Mouse (Mus musculus): ENCODE results near the gene Eml5. TPM values are rescaled to one million over a fixed set of nuclear protein-coding genes. Genes with fewer than 3 reads are reported as not detected.

Eml5 gene
- polyA plus RNA-seq, 1 experiment from 2014 or later: 4.4 TPM

DNA sequence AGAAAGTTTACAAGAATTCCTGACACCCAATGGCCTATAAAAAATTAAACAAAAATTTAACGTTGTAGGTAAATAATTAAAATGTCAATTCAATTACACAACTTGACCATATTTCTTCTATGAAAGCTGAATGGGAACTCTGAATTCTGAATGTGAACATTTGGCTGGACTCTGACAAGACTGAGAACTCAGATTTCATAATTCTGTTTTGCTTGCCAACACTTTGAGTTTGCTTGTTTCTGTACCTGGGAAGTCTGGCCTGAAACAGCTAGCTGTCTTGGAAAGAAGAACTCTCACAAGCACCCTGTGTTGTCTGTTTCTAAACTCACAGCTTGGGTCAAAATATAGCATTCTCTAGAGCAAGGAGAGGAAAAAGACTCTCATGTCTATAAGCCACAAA is 67.4 kb downstream of the Eml5 start:
- 76% methylated on average over 1 of the region's 1 CpGs for WGBS
- no peak overlapping the region for H3K27ac ChIP-seq (replicated peaks)

DNA sequence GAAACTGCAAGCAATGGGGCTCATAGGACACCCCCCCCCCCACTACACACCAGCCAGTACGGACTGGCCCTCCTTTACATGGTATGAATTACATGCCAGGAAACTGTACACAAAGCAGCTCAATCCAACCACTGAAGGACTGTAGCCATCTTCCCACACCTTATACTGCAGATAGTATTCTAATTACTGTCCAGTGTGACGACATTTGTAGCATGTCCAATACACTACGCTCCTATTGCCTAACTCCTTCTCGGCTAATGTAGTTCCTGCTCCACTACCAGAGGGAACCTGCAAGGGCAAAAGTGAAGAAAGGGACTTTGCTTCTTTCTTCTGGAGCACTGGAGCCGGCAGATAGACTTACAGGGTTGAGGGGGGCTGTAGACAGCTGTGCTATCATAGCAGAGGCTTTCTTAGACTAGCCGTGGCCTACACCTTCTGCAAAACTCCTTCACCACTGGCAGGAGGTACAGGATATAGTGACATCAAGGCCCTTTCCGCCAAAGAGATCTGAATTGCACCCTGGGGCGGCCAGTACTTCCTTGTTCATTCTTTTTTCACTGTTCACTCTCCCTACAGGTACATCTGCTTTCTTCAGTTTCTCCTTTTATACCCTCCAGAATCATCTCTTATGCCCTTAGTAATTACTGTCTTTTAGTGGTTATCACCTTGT is 68.2 kb downstream of the Eml5 start:
- Histone ChIP-seq H3K9ac (no peak overlapping the region), H3K4me1 (peaks cover 18% of the 10 kb centered on the region), H3K9me3 (no peaks in the 10 kb centered on the region), H3K4me2 (no peak overlapping the region), H3K36me3 (peaks cover 6% of the 10 kb centered on the region; the same call in 1 of the 2 replicates), H3K4me3 (no peak overlapping the region), H3K27ac (replicated peaks) (no peak overlapping the region), H3K27me3 (replicated peaks) (no peaks in the 10 kb centered on the region)
- 75% methylated on average over 8 of the region's 8 CpGs for WGBS
- ATAC-seq (ENCODE audit: extremely low read depth, insufficient number of reproducible peaks, low FRiP score, low TSS enrichment): no peak

More for the DNA sequence above, 67.4 kb downstream of the Eml5 start:
- ATAC-seq (ENCODE audit: extremely low read depth, insufficient number of reproducible peaks, low FRiP score, low TSS enrichment): no peak
- H3K27me3 ChIP-seq (replicated peaks): no peaks in the 10 kb centered on the region
- H3K9me3 ChIP-seq: no peaks in the 10 kb centered on the region
- H3K4me1 ChIP-seq: peaks cover 18% of the 10 kb centered on the region
- no peak overlapping the region for H3K4me2 ChIP-seq
- H3K4me3 ChIP-seq: no peak overlapping the region
- H3K9ac ChIP-seq: no peak overlapping the region
- H3K36me3 ChIP-seq: peaks cover 3% of the 10 kb centered on the region; the same call in 1 of the 2 replicates

DNA sequence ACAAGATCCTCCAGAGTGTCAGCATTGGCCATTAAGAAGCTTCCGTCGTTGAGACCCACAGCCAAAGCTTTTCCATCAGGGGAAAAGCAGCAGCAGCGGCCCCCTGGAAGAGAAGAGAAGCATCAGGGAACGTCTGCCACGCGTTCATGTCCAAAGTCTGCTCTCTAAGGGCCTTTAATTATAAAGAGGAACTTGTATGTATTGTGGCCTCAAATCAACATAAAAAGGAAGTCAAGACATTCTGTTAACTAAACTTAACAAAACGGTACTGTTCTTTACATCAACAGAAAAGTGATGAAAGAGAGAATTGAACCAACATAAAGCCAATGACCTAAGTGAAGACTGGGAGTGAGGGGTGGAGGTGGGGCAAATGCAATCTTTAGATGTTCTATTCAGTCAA is 70.2 kb downstream of the Eml5 start:
- H3K27me3 ChIP-seq (replicated peaks): no peaks in the 10 kb centered on the region
- no peak overlapping the region for H3K4me2 ChIP-seq
- H3K36me3 ChIP-seq: peaks cover 6% of the 10 kb centered on the region; the same call in 1 of the 2 replicates
- WGBS: 77% methylated on average over 7 of the region's 7 CpGs
- no peak for ATAC-seq (ENCODE audit: extremely low read depth, insufficient number of reproducible peaks, low FRiP score, low TSS enrichment)
- no peaks in the 10 kb centered on the region for H3K9me3 ChIP-seq
- H3K27ac ChIP-seq (replicated peaks): no peak overlapping the region
- H3K4me3 ChIP-seq: no peak overlapping the region
- H3K4me1 ChIP-seq: peaks cover 18% of the 10 kb centered on the region
- no peak overlapping the region for H3K9ac ChIP-seq

DNA sequence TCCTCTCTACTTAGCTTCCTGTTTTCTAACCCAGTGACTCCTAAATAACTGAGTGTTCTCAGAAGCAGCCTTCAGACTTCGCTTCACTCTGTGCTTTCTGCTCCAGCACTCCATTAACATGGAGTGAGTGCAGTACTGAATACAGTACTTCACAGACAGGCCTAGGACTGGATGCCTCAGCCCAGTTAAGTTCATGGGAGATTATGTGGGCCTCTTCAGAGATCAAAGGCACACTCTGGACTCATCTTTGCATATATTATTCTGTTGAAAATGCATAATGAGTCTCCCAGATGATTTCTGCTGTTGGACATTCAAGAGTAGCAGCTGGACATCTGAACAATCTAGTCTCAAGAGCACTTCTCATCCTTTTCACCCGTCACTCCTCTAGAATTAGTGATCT is 80.5 kb downstream of the Eml5 start:
- no peak for ATAC-seq (ENCODE audit: extremely low read depth, insufficient number of reproducible peaks, low FRiP score, low TSS enrichment)
- Histone ChIP-seq H3K4me1 (no peaks in the 10 kb centered on the region), H3K4me2 (no peak overlapping the region), H3K36me3 (peaks cover 19% of the 10 kb centered on the region), H3K4me3 (no peak overlapping the region), H3K9me3 (no peaks in the 10 kb centered on the region), H3K27ac (replicated peaks) (no peak overlapping the region), H3K27me3 (replicated peaks) (no peaks in the 10 kb centered on the region), H3K9ac (no peak overlapping the region)
- WGBS: 75% methylated on average over 2 of the region's 2 CpGs

DNA sequence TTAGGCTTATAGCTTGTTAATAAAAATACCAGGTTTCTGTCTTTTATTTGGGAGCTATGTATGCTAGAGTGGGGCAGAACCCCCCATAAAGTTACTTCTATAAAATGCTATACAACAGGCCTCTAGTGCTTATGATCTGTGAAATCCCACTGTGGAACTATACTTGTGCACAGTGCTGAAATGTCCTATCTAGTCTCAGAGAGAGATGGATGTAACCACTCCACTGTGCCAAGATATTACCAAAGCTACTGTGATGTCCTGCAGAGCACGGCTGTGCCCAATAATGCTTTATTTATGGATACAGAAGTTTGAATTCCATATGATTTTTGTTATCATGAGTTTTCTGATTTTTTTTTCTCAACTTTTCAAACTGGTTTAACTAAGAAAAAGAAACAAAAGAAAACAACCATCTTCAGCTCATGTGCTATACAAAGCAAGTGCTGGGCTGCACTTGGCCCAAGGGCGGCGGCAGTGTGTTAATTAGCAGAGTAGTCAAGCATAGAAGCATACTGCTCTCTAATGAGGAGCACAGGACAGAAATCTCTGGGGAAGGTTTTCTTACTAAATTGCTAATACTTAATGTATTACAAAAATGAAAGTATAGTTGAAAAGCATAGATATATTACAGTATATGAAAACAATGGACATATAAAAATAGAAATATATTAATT is 97.1 kb downstream of the Eml5 start:
- no peak overlapping the region for H3K4me3 ChIP-seq
- H3K4me2 ChIP-seq: no peak overlapping the region
- H3K9ac ChIP-seq: no peak overlapping the region
- peaks cover 7% of the 10 kb centered on the region; the same call in 1 of the 2 replicates for H3K4me1 ChIP-seq
- H3K27ac ChIP-seq (replicated peaks): no peak overlapping the region
- H3K27me3 ChIP-seq (replicated peaks): no peaks in the 10 kb centered on the region
- ATAC-seq (ENCODE audit: extremely low read depth, insufficient number of reproducible peaks, low FRiP score, low TSS enrichment): no peak
- H3K36me3 ChIP-seq: peaks cover 34% of the 10 kb centered on the region
- no peaks in the 10 kb centered on the region for H3K9me3 ChIP-seq
- WGBS: 78% methylated on average over 3 of the region's 3 CpGs

DNA sequence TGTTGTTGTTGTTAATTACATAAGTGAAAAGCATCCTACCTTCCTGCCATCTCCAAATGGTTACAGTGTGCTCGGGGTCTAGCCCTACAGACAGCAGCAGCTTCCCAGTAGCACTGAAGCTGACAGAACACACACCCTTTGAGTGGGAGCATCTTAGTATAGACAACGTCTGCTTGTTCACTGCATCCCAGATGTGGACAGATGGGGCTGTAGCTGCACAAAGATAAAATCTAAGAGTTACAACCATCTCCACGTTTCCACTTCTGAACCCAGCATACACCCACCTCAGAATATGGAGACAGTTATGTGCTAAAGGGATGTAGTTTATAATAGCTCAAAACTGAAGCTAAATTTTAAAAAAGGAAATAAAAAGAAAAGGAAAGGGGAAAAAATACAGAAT is 99.0 kb downstream of the Eml5 start:
- H3K36me3 ChIP-seq: peaks cover 44% of the 10 kb centered on the region
- no peaks in the 10 kb centered on the region for H3K27me3 ChIP-seq (replicated peaks)
- no peak overlapping the region for H3K4me2 ChIP-seq
- peaks cover 7% of the 10 kb centered on the region; the same call in 1 of the 2 replicates for H3K4me1 ChIP-seq
- 61% methylated on average over 3 of the region's 3 CpGs for WGBS
- H3K9ac ChIP-seq: no peak overlapping the region
- ATAC-seq (ENCODE audit: extremely low read depth, insufficient number of reproducible peaks, low FRiP score, low TSS enrichment): no peak
- no peaks in the 10 kb centered on the region for H3K9me3 ChIP-seq
- H3K4me3 ChIP-seq: no peak overlapping the region
- no peak overlapping the region for H3K27ac ChIP-seq (replicated peaks)

DNA sequence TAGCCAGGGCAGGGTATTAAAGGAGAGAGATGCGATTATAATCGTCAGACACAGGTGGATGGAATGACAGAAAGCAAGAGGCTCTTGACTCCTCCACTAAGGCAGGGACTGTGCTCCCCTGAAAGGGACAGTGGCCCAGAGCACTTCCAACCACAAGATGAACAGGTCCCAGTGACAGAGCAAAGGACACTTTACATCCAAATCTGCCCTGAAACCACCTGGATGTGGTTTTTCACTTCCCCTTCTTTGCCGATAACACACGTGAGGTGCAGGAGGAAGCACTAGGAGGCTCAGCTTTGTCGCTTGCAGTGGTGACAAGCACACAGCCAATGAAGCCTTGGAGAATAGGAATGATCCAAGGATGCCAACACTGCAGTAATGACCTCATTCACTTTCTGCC is 101.0 kb downstream of the Eml5 start:
- H3K27me3 ChIP-seq (replicated peaks): no peaks in the 10 kb centered on the region
- no peak overlapping the region for H3K4me2 ChIP-seq
- no peak overlapping the region for H3K9ac ChIP-seq
- peaks cover 58% of the 10 kb centered on the region for H3K36me3 ChIP-seq
- ATAC-seq (ENCODE audit: extremely low read depth, insufficient number of reproducible peaks, low FRiP score, low TSS enrichment): no peak
- H3K4me1 ChIP-seq: peaks cover 7% of the 10 kb centered on the region; the same call in 1 of the 2 replicates
- no peak overlapping the region for H3K4me3 ChIP-seq
- 61% methylated on average over 5 of the region's 5 CpGs for WGBS
- no peaks in the 10 kb centered on the region for H3K9me3 ChIP-seq
- H3K27ac ChIP-seq (replicated peaks): no peak overlapping the region

DNA sequence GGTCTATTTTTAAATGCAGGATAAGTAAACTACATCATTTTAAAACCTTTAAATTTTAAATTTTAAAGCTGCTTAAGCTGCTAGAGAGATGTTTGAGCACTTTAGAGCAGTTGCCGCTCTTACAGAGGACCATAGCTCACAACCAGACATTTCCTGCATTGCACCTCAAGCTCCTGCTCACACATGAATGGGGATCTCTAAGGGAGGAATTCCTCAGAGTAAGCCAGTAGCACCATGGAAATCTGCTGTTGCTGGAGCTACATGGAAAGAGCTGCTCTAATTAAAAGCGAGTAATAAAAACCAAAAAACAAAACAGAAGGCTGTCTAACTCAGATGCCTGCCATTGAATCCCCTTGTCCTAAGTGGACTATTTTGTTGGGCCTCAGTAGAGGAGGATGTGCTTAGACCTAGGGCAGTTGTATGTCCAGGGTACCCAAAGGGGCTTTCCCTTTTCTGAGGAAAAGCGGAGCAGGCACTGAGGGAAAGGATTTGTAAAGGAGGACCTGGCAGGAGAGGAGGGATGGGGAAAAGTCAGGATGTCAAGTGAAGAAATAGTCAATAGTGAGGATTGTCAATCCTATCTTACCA is 105.5 kb downstream of the Eml5 start:
- H3K4me1 ChIP-seq: no peaks in the 10 kb centered on the region
- no peak overlapping the region for H3K4me2 ChIP-seq
- no peak for ATAC-seq (ENCODE audit: extremely low read depth, insufficient number of reproducible peaks, low FRiP score, low TSS enrichment)
- peaks cover 87% of the 10 kb centered on the region for H3K36me3 ChIP-seq
- H3K9ac ChIP-seq: no peak overlapping the region
- 92% methylated on average over 3 of the region's 3 CpGs for WGBS
- H3K27ac ChIP-seq (replicated peaks): no peak overlapping the region
- no peaks in the 10 kb centered on the region for H3K27me3 ChIP-seq (replicated peaks)
- no peak overlapping the region for H3K4me3 ChIP-seq
- no peaks in the 10 kb centered on the region for H3K9me3 ChIP-seq

DNA sequence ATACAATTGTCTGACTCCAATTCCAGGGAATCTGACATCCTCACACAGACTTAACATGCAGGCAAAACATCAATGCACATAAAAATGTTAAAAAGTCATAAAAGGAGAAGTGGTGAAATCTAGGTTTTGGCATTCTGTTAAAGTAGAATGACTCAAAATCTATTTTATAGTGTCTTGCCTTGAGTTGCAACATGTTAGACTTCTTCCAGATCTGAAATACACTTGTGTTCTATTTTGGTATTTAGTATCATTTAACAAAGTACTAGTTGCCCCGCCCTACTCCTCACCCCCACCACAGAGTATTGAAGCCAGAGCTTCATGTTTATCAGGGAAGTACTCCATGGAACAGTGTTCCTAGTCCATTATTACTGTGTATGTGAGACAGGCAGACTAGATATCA is 117.0 kb downstream of the Eml5 start:
- Histone ChIP-seq H3K4me2 (no peak overlapping the region), H3K9ac (no peak overlapping the region), H3K4me3 (no peak overlapping the region), H3K4me1 (no peaks in the 10 kb centered on the region), H3K9me3 (no peaks in the 10 kb centered on the region; the same call in 1 of the 2 replicates), H3K36me3 (peaks cover 90% of the 10 kb centered on the region), H3K27ac (replicated peaks) (no peak overlapping the region), H3K27me3 (replicated peaks) (no peaks in the 10 kb centered on the region)
- WGBS: 95% methylated on average over 1 of the region's 1 CpGs
- no peak for ATAC-seq (ENCODE audit: extremely low read depth, insufficient number of reproducible peaks, low FRiP score, low TSS enrichment)

DNA sequence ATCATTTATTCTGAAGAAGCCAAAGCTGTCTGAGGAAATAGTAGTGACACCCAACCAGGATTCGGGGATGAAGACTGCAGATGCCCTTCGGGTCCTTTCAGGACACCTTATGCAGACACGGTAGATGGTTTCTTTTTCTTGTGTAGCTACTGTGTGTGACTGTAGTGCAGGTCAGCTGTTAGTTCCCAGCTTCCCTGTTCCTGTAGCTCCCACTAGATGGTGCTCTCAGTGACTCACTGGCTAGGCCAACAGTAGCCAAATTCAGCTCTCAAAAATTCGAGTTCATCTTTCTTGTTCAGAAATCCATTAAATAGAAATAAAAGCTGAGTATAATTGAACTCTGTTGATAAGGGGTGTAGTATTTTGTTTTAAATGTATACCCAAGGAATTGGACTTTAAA is 122.1 kb downstream of the Eml5 start:
- no peak overlapping the region for H3K9ac ChIP-seq
- ATAC-seq (ENCODE audit: extremely low read depth, insufficient number of reproducible peaks, low FRiP score, low TSS enrichment): no peak
- H3K27me3 ChIP-seq (replicated peaks): no peaks in the 10 kb centered on the region
- H3K4me3 ChIP-seq: no peak overlapping the region
- H3K9me3 ChIP-seq: no peaks in the 10 kb centered on the region; the same call in 1 of the 2 replicates
- no peaks in the 10 kb centered on the region for H3K4me1 ChIP-seq
- H3K36me3 ChIP-seq: peaks cover 92% of the 10 kb centered on the region
- no peak overlapping the region for H3K4me2 ChIP-seq
- H3K27ac ChIP-seq (replicated peaks): no peak overlapping the region
- WGBS: 70% methylated on average over 4 of the region's 4 CpGs

DNA sequence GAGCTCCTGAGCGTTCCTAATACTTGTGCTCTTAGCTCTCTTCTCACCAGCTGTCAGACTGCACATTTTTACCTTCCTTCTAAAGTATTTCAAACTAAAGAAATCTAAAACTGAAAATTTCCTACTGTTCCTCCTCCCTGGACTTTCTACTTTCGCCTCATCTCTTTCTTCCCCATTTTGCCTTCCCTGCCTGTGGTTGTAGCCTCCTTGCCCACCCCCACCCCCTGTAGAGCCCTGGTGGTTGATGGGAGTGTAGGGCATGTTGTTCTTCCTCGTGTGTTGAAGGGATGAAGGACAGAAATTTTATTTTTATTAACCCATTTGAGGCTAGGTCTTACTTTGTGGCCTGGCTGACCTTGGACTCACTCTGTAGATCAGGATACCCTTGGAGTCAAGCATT is 123.8 kb downstream of the Eml5 start:
- H3K4me1 ChIP-seq: no peaks in the 10 kb centered on the region
- H3K4me3 ChIP-seq: no peak overlapping the region
- no peak for ATAC-seq (ENCODE audit: extremely low read depth, insufficient number of reproducible peaks, low FRiP score, low TSS enrichment)
- peaks cover 90% of the 10 kb centered on the region for H3K36me3 ChIP-seq
- H3K9me3 ChIP-seq: no peaks in the 10 kb centered on the region; the same call in 1 of the 2 replicates
- H3K27ac ChIP-seq (replicated peaks): no peak overlapping the region
- H3K4me2 ChIP-seq: no peak overlapping the region
- H3K27me3 ChIP-seq (replicated peaks): no peaks in the 10 kb centered on the region
- H3K9ac ChIP-seq: no peak overlapping the region
- 73% methylated on average over 3 of the region's 3 CpGs for WGBS

Measured in heart, embryonic 13.5 days (tissue).